ENCODE assay signal across 8 mouse cellular contexts in the genomic region with DNA sequence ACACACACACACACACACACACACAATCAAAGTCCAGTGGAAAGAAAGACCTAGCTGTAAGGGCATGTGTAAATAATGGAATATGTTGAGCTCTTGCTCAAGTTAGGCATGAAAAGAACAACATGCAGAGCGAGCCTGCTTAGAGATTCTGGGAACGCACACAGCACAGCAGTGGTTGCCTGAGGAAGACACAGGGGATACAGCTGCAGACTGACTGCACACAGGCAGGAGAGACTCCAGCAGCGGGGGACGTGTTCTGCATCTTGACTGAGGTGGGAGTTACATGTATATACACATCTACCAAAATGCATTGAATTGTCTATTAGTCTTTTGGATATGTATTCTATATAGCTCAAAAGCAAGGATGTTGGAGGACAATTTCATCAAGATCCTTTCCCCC. TPM values are rescaled to one million over a fixed set of nuclear protein-coding genes. Genes with fewer than 3 reads are reported as not detected.
DNase-seq lines count a peak whose midpoint lies in the region; ATAC-seq lines count a peak whose summit lies in the region.

No protein-coding gene starts in this region.

- WGBS in kidney, embryonic 14.5 days: 76% methylated on average over 4 of the region's 4 CpGs
- 80% methylated on average over 4 of the region's 4 CpGs for WGBS in neural tube, embryonic 11.5 days
- WGBS in hindbrain, embryonic 14.5 days: 20% methylated on average over 4 of the region's 4 CpGs
- WGBS in neural tube, embryonic 13.5 days: 33% methylated on average over 4 of the region's 4 CpGs

- H3K36me3 ChIP-seq in kidney, embryonic 14.5 days (ENCODE audit: control insufficient read depth, insufficient read depth, low read length): no peaks in the 10 kb centered on the region
- H3K36me3 ChIP-seq in neural tube, embryonic 11.5 days (ENCODE audit: control insufficient read depth, insufficient read depth, low read length): no peaks in the 10 kb centered on the region
- peaks cover 1% of the 10 kb centered on the region; the same call in 1 of the 2 replicates for H3K36me3 ChIP-seq in hindbrain, embryonic 14.5 days (replicated peaks; ENCODE audit: control insufficient read depth, insufficient read depth)
- H3K36me3 ChIP-seq in neural tube, embryonic 13.5 days: no peaks in the 10 kb centered on the region

- H3K27ac ChIP-seq in kidney, embryonic 14.5 days (ENCODE audit: low read depth, low read length): no peak overlapping the region
- H3K27ac ChIP-seq in neural tube, embryonic 11.5 days (ENCODE audit: low read depth, low read length): no peak overlapping the region
- peak overlapping the region; percentile 85 for H3K27ac ChIP-seq in hindbrain, embryonic 14.5 days
- peak overlapping the region; percentile 88 for H3K27ac ChIP-seq in neural tube, embryonic 13.5 days (replicated peaks)

- no peak for ATAC-seq in kidney, embryonic 14.5 days (ENCODE audit: low FRiP score, low TSS enrichment)
- ATAC-seq in neural tube, embryonic 11.5 days (ENCODE audit: insufficient read depth, low FRiP score, low TSS enrichment): 0 out of 2 replicates have a peak, but pooled peaks have one; percentile 41
- ATAC-seq in hindbrain, embryonic 14.5 days (ENCODE audit: low FRiP score): peak; percentile 89
- peak; percentile 91 for ATAC-seq in neural tube, embryonic 13.5 days (ENCODE audit: low read depth)

- DNase-seq in kidney, adult 11 months: no peak
- no peak for DNase-seq in neural tube, embryonic 11.5 days (ENCODE audit: low spot score)
- DNase-seq in neural tube, embryonic 10.5 days (ENCODE audit: extremely low spot score, low spot score): no peak
- no peak for DNase-seq in hindbrain, embryonic 14.5 days (ENCODE audit: low spot score)
- no peak for DNase-seq in ovary, adult 18-20 months (ENCODE audit: low spot score)
- no peak for DNase-seq in ovary, postnatal 14 days (ENCODE audit: low spot score)

- H3K9me3 ChIP-seq in kidney, embryonic 14.5 days (ENCODE audit: control insufficient read depth, low read length): no peaks in the 10 kb centered on the region
- no peaks in the 10 kb centered on the region for H3K9me3 ChIP-seq in neural tube, embryonic 11.5 days (ENCODE audit: control insufficient read depth, low read length)
- no peaks in the 10 kb centered on the region for H3K9me3 ChIP-seq in hindbrain, embryonic 14.5 days (ENCODE audit: control insufficient read depth, low read length)
- H3K9me3 ChIP-seq in neural tube, embryonic 13.5 days: no peaks in the 10 kb centered on the region

- no peak overlapping the region for H3K4me3 ChIP-seq in kidney, embryonic 14.5 days (ENCODE audit: low read length)
- no peak overlapping the region for H3K4me3 ChIP-seq in neural tube, embryonic 11.5 days (ENCODE audit: low read depth, low read length)
- H3K4me3 ChIP-seq in hindbrain, embryonic 14.5 days (replicated peaks; ENCODE audit: low read length): no peak overlapping the region; the same call in 1 of the 2 replicates
- peak overlapping the region; percentile 24 for H3K4me3 ChIP-seq in neural tube, embryonic 13.5 days

- no peaks in the 10 kb centered on the region for H3K27me3 ChIP-seq in kidney, embryonic 14.5 days (ENCODE audit: control insufficient read depth, insufficient read depth, low read length)
- no peaks in the 10 kb centered on the region for H3K27me3 ChIP-seq in neural tube, embryonic 11.5 days (ENCODE audit: control insufficient read depth, insufficient read depth, low read length)
- H3K27me3 ChIP-seq in hindbrain, embryonic 14.5 days (ENCODE audit: control insufficient read depth, insufficient read depth, low read length): no peaks in the 10 kb centered on the region
- no peaks in the 10 kb centered on the region for H3K27me3 ChIP-seq in neural tube, embryonic 13.5 days

- H3K4me1 ChIP-seq in kidney, embryonic 14.5 days (ENCODE audit: control insufficient read depth, insufficient read depth, low read length): no peaks in the 10 kb centered on the region
- H3K4me1 ChIP-seq in neural tube, embryonic 11.5 days (ENCODE audit: control insufficient read depth, insufficient read depth, low read length): no peaks in the 10 kb centered on the region
- peaks cover 9% of the 10 kb centered on the region for H3K4me1 ChIP-seq in hindbrain, embryonic 14.5 days (replicated peaks; ENCODE audit: control insufficient read depth, insufficient read depth, low read length)
- peaks cover 19% of the 10 kb centered on the region for H3K4me1 ChIP-seq in neural tube, embryonic 13.5 days (replicated peaks)

- H3K9ac ChIP-seq in kidney, embryonic 14.5 days (ENCODE audit: low read depth, low read length): no peak overlapping the region
- H3K9ac ChIP-seq in neural tube, embryonic 11.5 days (ENCODE audit: low read length): no peak overlapping the region
- H3K9ac ChIP-seq in hindbrain, embryonic 14.5 days: peak overlapping the region; percentile 49
- H3K9ac ChIP-seq in neural tube, embryonic 13.5 days: peak overlapping the region; percentile 57

- H3K4me2 ChIP-seq in kidney, embryonic 14.5 days (replicated peaks; ENCODE audit: low read depth, low read length): peak overlapping the region; percentile 26; the same call in 1 of the 2 replicates
- no peak overlapping the region for H3K4me2 ChIP-seq in neural tube, embryonic 11.5 days (ENCODE audit: low read depth)
- peak overlapping the region; percentile 47 for H3K4me2 ChIP-seq in hindbrain, embryonic 14.5 days (replicated peaks)
- H3K4me2 ChIP-seq in neural tube, embryonic 13.5 days: peak overlapping the region; percentile 50

RNA-seq across cellular contexts. Expression of a gene that starts 18.1 kb away (rescaled TPM):
- 122 and 153 TPM in 2 replicates for polyA plus RNA-seq in kidney, embryonic 14.5 days (2014; fragmentation: Nextera tagmentation; extraction: Ambion mirVana)
- polyA plus RNA-seq in neural tube, embryonic 11.5 days (2014; fragmentation: Nextera tagmentation; extraction: Ambion mirVana): 106 and 111 TPM in 2 replicates
- polyA plus RNA-seq in hindbrain, embryonic 14.5 days (2014; fragmentation: Nextera tagmentation; extraction: Ambion mirVana): 46.9 and 50.1 TPM in 2 replicates
- 62.0 and 62.5 TPM in 2 replicates for polyA plus RNA-seq in neural tube, embryonic 13.5 days (2015; fragmentation: Nextera tagmentation; extraction: Ambion mirVana)

RNA-seq across cellular contexts. Expression of a gene that starts 44.0 kb away (rescaled TPM):
- 969 and 1,061 TPM in 2 replicates for polyA plus RNA-seq in kidney, embryonic 14.5 days (2014; fragmentation: Nextera tagmentation; extraction: Ambion mirVana)
- 1,250 and 1,284 TPM in 2 replicates for polyA plus RNA-seq in neural tube, embryonic 11.5 days (2014; fragmentation: Nextera tagmentation; extraction: Ambion mirVana)
- 1,089 and 1,212 TPM in 2 replicates for polyA plus RNA-seq in hindbrain, embryonic 14.5 days (2014; fragmentation: Nextera tagmentation; extraction: Ambion mirVana)
- 873 and 888 TPM in 2 replicates for polyA plus RNA-seq in neural tube, embryonic 13.5 days (2015; fragmentation: Nextera tagmentation; extraction: Ambion mirVana)

Comparison
In these comparisons a context has a peak if more than half of its experiments do, and no peak if none do; other contexts are left out.
1. H3K27ac ChIP-seq: peak in hindbrain, embryonic 14.5 days (single experiment) and neural tube, embryonic 13.5 days (single experiment); none in kidney, embryonic 14.5 days (single experiment) and neural tube, embryonic 11.5 days (single experiment).
2. H3K9ac ChIP-seq: peak in hindbrain, embryonic 14.5 days (single experiment) and neural tube, embryonic 13.5 days (single experiment); none in kidney, embryonic 14.5 days (single experiment) and neural tube, embryonic 11.5 days (single experiment).